Mouse (Mus musculus) macrophage (primary cell): Measurements from ENCODE around the gene 1700009N14Rik. TPM values are rescaled to one million over a fixed set of nuclear protein-coding genes. Genes with fewer than 3 reads are reported as not detected.

Source experiments
- H3K27ac ChIP-seq: fragments of 350-480 bp; formaldehyde crosslinking; 2 replicates; pipeline ENCODE4 v1.9.0; 2021
- H3K36me3 ChIP-seq: fragments of 350-480 bp; formaldehyde crosslinking; 2 replicates; pipeline ENCODE4 v1.9.0; 2021; ENCODE audit errors: inconsistent target
- H3K4me3 ChIP-seq: fragments of 350-480 bp; formaldehyde crosslinking; 2 replicates; pipeline ENCODE4 v1.9.0; 2021; ENCODE audit errors: inconsistent target
- H3K79me2 ChIP-seq: fragments of 350-480 bp; formaldehyde crosslinking; 2 replicates; pipeline ENCODE4 v1.9.0; 2021; ENCODE audit errors: inconsistent target
- WGBS: methylation state at CpG from one replicate; pipeline ENCODE4 v1.1.7; 2026; ENCODE audit warnings: inconsistent platforms; ENCODE audit not compliant: missing documents; 5-methylcytosine and 5-hydroxymethylcytosine counted together
- polyA plus RNA-seq: library from polyadenylated mRNA; stranded (reverse); fragments of 250-400 nt; gene quantifications from 3 replicates; pipeline ENCODE4 v1.2.4, GENCODE M21; 2018; ENCODE audit warnings: inconsistent platforms
- total RNA-seq, 78 experiments: library from RNA; depleted of rRNA; stranded (reverse); fragments of 250-400 nt; gene quantifications; 1 replicate in 9 of 78; 2 replicates in 24 of 78; 3 replicates in 43 of 78; 4 replicates in 2 of 78; pipeline ENCODE4 v1.2.4; 2018; ENCODE audit warnings: inconsistent platforms in 56 of 78

1700009N14Rik gene
- not detected for total RNA-seq (2018; cell fraction: chromatin; rRNA removed)
- not detected for total RNA-seq (2018; cell fraction: cytosol; rRNA removed)
- not detected for total RNA-seq (2018; cell fraction: nucleus; rRNA removed)
- not detected in 3 replicates for polyA plus RNA-seq

GRCm38 (mm10) chr4:39450069-39450468 lies at the start of gene 1700009N14Rik:
Gene 1700009N14Rik, plus strand, starts transcription at chr4:39450295.
- H3K4me3 ChIP-seq = no peak within 1 kb of the TSS
- 73% methylated on average over 3 of the region's 3 CpGs for WGBS
- no peak within 1 kb of the TSS for H3K27ac ChIP-seq
- H3K36me3 ChIP-seq = no peaks in the 10 kb centered on the region
- H3K79me2 ChIP-seq = no peaks in the 10 kb centered on the region

GRCm38 (mm10) chr4:39437870-39438367 lies 12.2 kb upstream of the 1700009N14Rik start:
- 79% methylated on average over 2 of the region's 2 CpGs for WGBS

GRCm38 (mm10) chr4:39474291-39474690 lies 24.2 kb downstream of the 1700009N14Rik start:
- Histone ChIP-seq H3K36me3 (no peaks in the 10 kb centered on the region), H3K79me2 (no peaks in the 10 kb centered on the region), H3K27ac (no peak overlapping the region), H3K4me3 (no peak overlapping the region)
- WGBS = 89% methylated on average over 2 of the region's 2 CpGs

More at GRCm38 (mm10) chr4:39437870-39438367, 12.2 kb upstream of the 1700009N14Rik start:
- Histone ChIP-seq H3K4me3 (no peak overlapping the region), H3K36me3 (no peaks in the 10 kb centered on the region), H3K79me2 (no peaks in the 10 kb centered on the region), H3K27ac (no peak overlapping the region)

GRCm38 (mm10) chr4:39486393-39486792 lies 36.3 kb downstream of the 1700009N14Rik start:
- Histone ChIP-seq H3K4me3 (no peak overlapping the region), H3K36me3 (no peaks in the 10 kb centered on the region), H3K27ac (no peak overlapping the region), H3K79me2 (no peaks in the 10 kb centered on the region)
- 88% methylated on average over 8 of the region's 8 CpGs for WGBS

GRCm38 (mm10) chr4:39493596-39493995 lies 43.5 kb downstream of the 1700009N14Rik start:
- no peaks in the 10 kb centered on the region for H3K79me2 ChIP-seq
- H3K36me3 ChIP-seq = no peaks in the 10 kb centered on the region
- WGBS = 43% methylated on average over 1 of the region's 1 CpGs
- H3K27ac ChIP-seq = no peak overlapping the region
- no peak overlapping the region for H3K4me3 ChIP-seq

GRCm38 (mm10) chr4:39495875-39496274 lies 45.8 kb downstream of the 1700009N14Rik start:
- WGBS = 88% methylated on average over 1 of the region's 1 CpGs
- H3K36me3 ChIP-seq = no peaks in the 10 kb centered on the region
- H3K27ac ChIP-seq = no peak overlapping the region
- no peaks in the 10 kb centered on the region for H3K79me2 ChIP-seq
- H3K4me3 ChIP-seq = no peak overlapping the region
